Comparison of ENCODE assay signal across 11 mouse cellular contexts in genomic region chr4:90437375-90438190, GRCm38 (mm10).
DNase-seq lines count a peak whose midpoint lies in the region; ATAC-seq lines count a peak whose summit lies in the region.
"Had no signal": no experiment of that assay in that cellular context is flagged by ENCODE, and none has a peak within 500 bp of the region (broad histone marks: within the 10 kb centered on the region; RNA-seq: fewer than 3 reads in every experiment).

No protein-coding gene starts in this region.

- H3K4me2 ChIP-seq in hindbrain, embryonic 13.5 days: peak overlapping the region; percentile 42
- no peak overlapping the region for H3K4me2 ChIP-seq in heart, embryonic 12.5 days
- H3K4me2 ChIP-seq in kidney, embryonic 14.5 days (replicated peaks; ENCODE audit: low read depth, low read length): no peak overlapping the region
- H3K4me2 ChIP-seq in kidney, embryonic 15.5 days: no peak overlapping the region
- H3K4me2 ChIP-seq: embryonic facial prominence, embryonic 12.5 days; limb, embryonic 12.5 days had no signal

- 38% methylated on average over 7 of the region's 7 CpGs for WGBS in hindbrain, embryonic 13.5 days
- 70% methylated on average over 7 of the region's 7 CpGs for WGBS in heart, embryonic 12.5 days
- WGBS in kidney, embryonic 14.5 days: 81% methylated on average over 7 of the region's 7 CpGs
- WGBS in kidney, embryonic 15.5 days: 78% methylated on average over 7 of the region's 7 CpGs

- H3K4me3 ChIP-seq in hindbrain, embryonic 13.5 days: peak overlapping the region; percentile 16; the same call in 1 of the 2 replicates
- no peak overlapping the region for H3K4me3 ChIP-seq in heart, embryonic 12.5 days
- H3K4me3 ChIP-seq in kidney, embryonic 14.5 days (ENCODE audit: low read length): no peak overlapping the region
- no peak overlapping the region for H3K4me3 ChIP-seq in kidney, embryonic 15.5 days (replicated peaks)
- H3K4me3 ChIP-seq: embryonic facial prominence, embryonic 12.5 days; limb, embryonic 12.5 days had no signal

- DNase-seq in embryo, embryonic 11 days: peak; percentile 14
- DNase-seq in embryo, embryonic 10 days (ENCODE audit: low spot score): no peak
- peak; percentile 19 to 54 for DNase-seq in left cerebral cortex, postnatal 14 days (ENCODE audit: low spot score in 2 of 2)
- DNase-seq in retina, postnatal 1 day: peak; percentile 4
- DNase-seq: lung, postnatal 36 days had no signal

- H3K27me3 ChIP-seq in hindbrain, embryonic 13.5 days: no peaks in the 10 kb centered on the region
- no peaks in the 10 kb centered on the region for H3K27me3 ChIP-seq in heart, embryonic 12.5 days (replicated peaks)
- no peaks in the 10 kb centered on the region for H3K27me3 ChIP-seq in kidney, embryonic 14.5 days (ENCODE audit: control insufficient read depth, insufficient read depth, low read length)
- H3K27me3 ChIP-seq in kidney, embryonic 15.5 days: no peaks in the 10 kb centered on the region
- H3K27me3 ChIP-seq: embryonic facial prominence, embryonic 12.5 days; limb, embryonic 12.5 days had no signal

- peak; percentile 100 for ATAC-seq in hindbrain, embryonic 13.5 days (ENCODE audit: low FRiP score)
- no peak for ATAC-seq in heart, embryonic 12.5 days (ENCODE audit: insufficient number of reproducible peaks, low FRiP score)
- no peak for ATAC-seq in kidney, embryonic 14.5 days (ENCODE audit: low FRiP score, low TSS enrichment)
- no peak for ATAC-seq in kidney, embryonic 15.5 days (replicated peaks; ENCODE audit: low FRiP score)

- H3K4me1 ChIP-seq in hindbrain, embryonic 13.5 days (replicated peaks): peaks cover 7% of the 10 kb centered on the region; the same call in 1 of the 2 replicates
- no peaks in the 10 kb centered on the region for H3K4me1 ChIP-seq in heart, embryonic 12.5 days (replicated peaks)
- H3K4me1 ChIP-seq in kidney, embryonic 14.5 days (ENCODE audit: control insufficient read depth, insufficient read depth, low read length): no peaks in the 10 kb centered on the region
- H3K4me1 ChIP-seq in kidney, embryonic 15.5 days: no peaks in the 10 kb centered on the region
- H3K4me1 ChIP-seq: embryonic facial prominence, embryonic 12.5 days; limb, embryonic 12.5 days had no signal

- H3K36me3 ChIP-seq in hindbrain, embryonic 13.5 days: no peaks in the 10 kb centered on the region
- H3K36me3 ChIP-seq in heart, embryonic 12.5 days: no peaks in the 10 kb centered on the region
- H3K36me3 ChIP-seq in kidney, embryonic 14.5 days (ENCODE audit: control insufficient read depth, insufficient read depth, low read length): no peaks in the 10 kb centered on the region
- no peaks in the 10 kb centered on the region for H3K36me3 ChIP-seq in kidney, embryonic 15.5 days
- H3K36me3 ChIP-seq: embryonic facial prominence, embryonic 12.5 days; limb, embryonic 12.5 days had no signal

- peak overlapping the region; percentile 64 for H3K27ac ChIP-seq in hindbrain, embryonic 13.5 days
- H3K27ac ChIP-seq in heart, embryonic 12.5 days (ENCODE audit: poor library complexity, severe bottlenecking): no peak overlapping the region
- no peak overlapping the region for H3K27ac ChIP-seq in kidney, embryonic 14.5 days (ENCODE audit: low read depth, low read length)
- no peak overlapping the region for H3K27ac ChIP-seq in kidney, embryonic 15.5 days
- H3K27ac ChIP-seq: embryonic facial prominence, embryonic 12.5 days; limb, embryonic 12.5 days had no signal

- no peak overlapping the region for H3K9ac ChIP-seq in hindbrain, embryonic 13.5 days
- no peak overlapping the region for H3K9ac ChIP-seq in heart, embryonic 12.5 days
- no peak overlapping the region for H3K9ac ChIP-seq in kidney, embryonic 14.5 days (ENCODE audit: low read depth, low read length)
- H3K9ac ChIP-seq in kidney, embryonic 15.5 days: no peak overlapping the region
- H3K9ac ChIP-seq: embryonic facial prominence, embryonic 12.5 days; limb, embryonic 12.5 days had no signal

- no peaks in the 10 kb centered on the region for H3K9me3 ChIP-seq in hindbrain, embryonic 13.5 days
- H3K9me3 ChIP-seq in heart, embryonic 12.5 days (replicated peaks): no peaks in the 10 kb centered on the region
- no peaks in the 10 kb centered on the region for H3K9me3 ChIP-seq in kidney, embryonic 14.5 days (ENCODE audit: control insufficient read depth, low read length)
- H3K9me3 ChIP-seq in kidney, embryonic 15.5 days (replicated peaks): no peaks in the 10 kb centered on the region
- H3K9me3 ChIP-seq: embryonic facial prominence, embryonic 12.5 days; limb, embryonic 12.5 days had no signal

- intact Hi-C loops in left cerebral cortex, postnatal 14 days (cut with DNase I): no loop called here
